Mouse (Mus musculus) gastrocnemius, adult 8-10 months (tissue): ENCODE results near the gene Bcl6. TPM values are rescaled to one million over a fixed set of nuclear protein-coding genes. Genes with fewer than 3 reads are reported as not detected.

Experiments used
- DNase-seq, 2 experiments: peaks; one replicate each; pipeline ENCODE4 v3.0.0; 2022; ENCODE audit warnings: low spot score in 2 of 2
- total RNA-seq, 4 experiments: library from RNA; stranded (reverse); gene quantifications; 2 replicates each; pipeline ENCODE4 v1.2.4; 2022

The Bcl6 gene
- total RNA-seq, 4 experiments from 2014 or later, result 43.6 to 72.2 (median 55.8) TPM

DNA sequence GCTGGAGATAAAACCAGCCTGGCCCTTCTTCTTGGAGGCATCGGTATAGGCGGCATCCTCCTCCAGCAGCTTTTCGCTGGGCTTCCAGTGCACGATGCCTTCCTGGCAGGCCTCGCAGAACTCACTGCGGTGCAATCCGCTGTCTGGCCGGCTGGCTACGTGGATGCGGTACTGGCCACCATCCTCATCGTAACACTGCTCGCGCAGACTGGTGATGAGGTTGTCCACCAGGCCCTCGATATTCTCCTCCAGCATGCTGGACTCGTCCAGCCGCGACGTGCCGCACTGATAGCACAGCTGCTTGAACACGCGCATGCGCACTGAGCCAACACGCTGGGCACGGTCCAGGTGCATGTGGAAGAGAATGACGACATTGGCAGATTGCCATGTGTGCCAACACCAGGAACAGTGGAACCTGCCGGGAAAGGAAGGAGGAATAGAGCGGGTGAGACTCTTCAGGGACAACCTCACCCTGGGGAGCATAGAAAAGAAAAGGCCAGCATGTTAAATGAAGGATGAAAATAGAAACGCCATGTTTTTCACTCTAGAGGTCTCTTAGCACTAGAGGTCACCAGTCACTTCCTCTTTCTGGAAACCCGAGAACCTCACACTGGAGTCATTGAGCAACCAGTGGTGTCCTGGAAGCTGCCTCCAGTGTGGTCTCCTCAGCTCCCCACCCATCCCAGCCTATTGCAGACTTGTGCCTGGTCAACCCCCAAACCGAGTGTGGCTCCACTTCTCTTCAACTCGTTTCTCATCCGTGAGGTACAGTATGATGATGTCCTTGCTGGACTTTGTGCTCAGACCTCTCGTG lies 61.1 kb downstream of the Bcl6 start:
- no peak for DNase-seq

DNA sequence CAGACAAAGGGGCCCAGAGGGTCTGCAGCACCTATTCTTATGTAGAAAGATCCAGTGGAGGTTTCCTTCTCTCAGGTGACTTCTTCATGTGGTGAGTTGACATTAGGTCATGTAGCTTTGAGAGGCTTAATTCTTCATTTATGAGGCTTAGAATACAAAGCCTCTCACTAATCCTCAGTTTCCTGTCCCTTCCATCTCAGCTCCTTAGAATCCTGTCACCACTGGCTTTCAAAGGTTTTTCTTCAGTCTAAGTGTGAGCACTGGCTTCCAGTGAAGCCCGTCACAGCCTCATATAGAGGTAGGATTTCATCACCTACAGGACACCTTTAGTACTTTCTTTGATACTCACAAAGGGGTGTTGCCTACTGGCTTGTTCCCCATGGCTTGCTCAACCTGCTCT lies 65.7 kb downstream of the Bcl6 start:
- DNase-seq, result no peak

GRCm38 (mm10) chr16:23921697-23922096 lies 67.0 kb downstream of the Bcl6 start:
- DNase-seq, result no peak

DNA sequence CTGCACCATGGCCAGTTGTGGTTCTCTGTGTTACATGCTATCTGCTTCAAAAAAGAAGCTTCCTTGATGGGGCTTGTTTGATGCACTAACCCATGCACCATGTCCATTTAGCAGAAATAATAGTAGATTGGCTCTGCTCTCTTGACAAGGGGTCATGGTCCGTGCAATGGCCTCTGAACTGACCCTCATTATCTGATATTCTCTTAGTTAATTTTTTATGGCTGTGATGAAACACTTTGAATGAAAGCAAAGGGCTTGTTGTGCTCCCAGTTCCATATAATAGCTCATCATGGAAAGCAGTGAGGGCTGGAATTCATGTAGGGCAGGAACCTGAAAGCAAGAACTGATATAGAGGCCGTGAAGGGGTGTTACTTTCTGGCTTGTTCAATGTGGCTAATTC lies 69.2 kb downstream of the Bcl6 start:
- DNase-seq, result no peak

Other genes with a start within 250 kb of the Bcl6 start
- gene Sst, start 97.9 kb downstream of the Bcl6 start, total RNA-seq, result not detected
- not detected for gene Rtp2, start 56.5 kb downstream of the Bcl6 start, total RNA-seq
- not detected for gene Gm37419, start 370 bp downstream of the Bcl6 start, total RNA-seq